Mouse (Mus musculus) layer of hippocampus, adult 2 months (tissue): ENCODE measurements around the gene Best3. TPM values are rescaled to one million over a fixed set of nuclear protein-coding genes. Genes with fewer than 3 reads are reported as not detected.
"Not testable (repeated sequence)": the region's sequence is repeated elsewhere in the genome, so short reads cannot be mapped to it uniquely, and the experiment has no call there.

ENCODE experiments used
- DNase-seq, 2 experiments: peaks; one replicate each; pipeline ENCODE4 v3.0.0; 2022; ENCODE audit warnings: low spot score in 2 of 2
- H3K27ac ChIP-seq: fragments of 200-600 bp; 2 replicates; pipeline ENCODE4 v1.8.1; 2022
- H3K4me3 ChIP-seq: fragments of 200-600 bp; 2 replicates; pipeline ENCODE4 v1.8.1; 2022; ENCODE audit warnings: mild to moderate bottlenecking
- CTCF ChIP-seq: fragments of 200-600 bp; conservative IDR thresholded peaks from 2 replicates; pipeline ENCODE4 v1.8.1; 2022; ENCODE audit warnings: antibody characterized with exemption, mild to moderate bottlenecking, moderate library complexity
- total RNA-seq, 2 experiments: library from RNA; stranded (reverse); gene quantifications; 2 replicates each; pipeline ENCODE4 v1.2.3; 2021

Gene Best3
- total RNA-seq, 2 experiments from 2014 or later = 2.1 to 2.4 TPM

DNA sequence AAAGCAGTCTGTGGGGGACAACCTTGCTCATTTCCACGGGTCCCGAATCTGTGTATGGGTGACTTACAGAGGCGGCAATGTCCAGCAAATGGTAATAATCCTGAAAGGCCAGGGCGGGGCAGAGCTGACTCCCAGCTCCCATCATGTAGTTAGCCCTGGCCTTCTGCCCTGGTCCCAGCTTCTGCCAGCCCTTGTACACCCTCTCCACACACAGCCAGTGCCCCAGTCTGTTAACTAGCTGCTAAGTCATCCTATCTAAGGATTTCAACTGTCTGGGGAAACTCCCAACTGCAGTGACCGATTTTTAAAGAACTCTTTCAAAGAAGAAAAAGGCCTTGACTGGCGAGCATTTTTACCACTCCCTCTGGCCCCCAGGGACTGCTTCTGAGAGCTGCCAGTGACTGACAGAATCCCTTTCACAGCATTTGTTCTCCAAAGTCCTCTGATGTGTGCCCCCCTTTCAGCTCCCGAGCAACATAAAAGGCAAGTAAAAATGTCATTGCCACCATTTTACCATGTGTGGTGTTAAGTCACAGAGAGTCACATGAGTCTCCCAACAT is 32.2 kb downstream of the Best3 start:
- H3K27ac ChIP-seq = no peak overlapping the region
- DNase-seq = no peak
- no peak for TF ChIP-seq CTCF
- no peak overlapping the region for H3K4me3 ChIP-seq

DNA sequence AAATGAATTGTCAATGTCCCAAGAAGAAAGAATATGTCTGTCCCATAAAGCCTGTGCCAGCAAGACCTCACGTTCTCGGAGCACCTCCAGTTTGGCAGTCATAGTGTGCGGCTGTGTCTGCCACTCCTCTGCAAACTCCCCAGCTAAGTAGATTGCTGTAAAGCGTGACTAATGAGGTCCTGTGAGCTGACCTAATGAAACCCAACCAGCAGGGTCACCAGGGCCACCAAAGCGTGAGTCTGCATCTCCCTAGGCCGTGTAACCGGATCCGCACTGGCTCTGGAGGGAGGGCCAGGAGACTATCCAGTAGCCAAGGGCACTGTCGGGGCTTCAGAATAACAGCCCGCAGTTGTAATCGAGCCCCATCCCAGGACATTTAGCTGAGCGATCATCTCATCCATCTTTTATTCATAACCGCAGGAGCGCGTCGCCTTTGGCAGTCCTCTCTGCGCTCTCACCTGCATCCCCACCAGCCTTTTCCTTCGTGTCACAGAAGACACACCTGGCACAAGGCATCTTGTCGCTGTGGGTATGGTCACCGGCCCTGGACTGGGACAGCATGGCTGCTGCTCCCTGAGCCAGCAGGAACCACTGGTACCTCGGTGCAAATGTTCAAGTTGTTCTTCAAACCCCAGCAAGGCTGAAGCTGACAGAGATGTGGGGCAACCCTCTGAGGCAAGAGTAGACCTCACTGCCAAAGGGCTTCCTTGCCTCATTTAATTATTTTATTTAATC is 35.1 kb downstream of the Best3 start:
- TF ChIP-seq CTCF = no peak
- Histone ChIP-seq H3K4me3 (no peak overlapping the region), H3K27ac (no peak overlapping the region)
- no peak for DNase-seq

DNA sequence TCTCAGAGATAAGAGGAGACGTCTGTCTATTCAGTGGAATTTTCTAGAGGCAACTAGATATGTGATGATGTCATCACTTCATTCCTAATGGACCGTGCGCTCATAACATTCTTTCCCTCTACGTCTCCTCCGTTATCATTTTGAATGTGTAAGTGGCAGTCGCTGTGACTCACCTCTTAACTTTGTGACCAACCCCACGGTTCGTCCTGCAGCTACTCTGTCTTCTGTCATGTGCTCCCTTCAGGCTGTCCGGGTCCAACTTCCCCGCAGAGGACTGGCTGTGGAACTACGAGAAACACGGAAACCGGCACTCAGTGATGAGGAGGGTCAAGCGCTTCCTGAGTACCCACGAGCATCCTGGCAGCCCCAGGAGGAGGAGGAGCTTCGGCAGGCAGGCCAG is 37.6 kb downstream of the Best3 start:
- H3K27ac ChIP-seq = no peak overlapping the region
- H3K4me3 ChIP-seq = no peak overlapping the region
- DNase-seq = no peak
- TF ChIP-seq CTCF = no peak

DNA sequence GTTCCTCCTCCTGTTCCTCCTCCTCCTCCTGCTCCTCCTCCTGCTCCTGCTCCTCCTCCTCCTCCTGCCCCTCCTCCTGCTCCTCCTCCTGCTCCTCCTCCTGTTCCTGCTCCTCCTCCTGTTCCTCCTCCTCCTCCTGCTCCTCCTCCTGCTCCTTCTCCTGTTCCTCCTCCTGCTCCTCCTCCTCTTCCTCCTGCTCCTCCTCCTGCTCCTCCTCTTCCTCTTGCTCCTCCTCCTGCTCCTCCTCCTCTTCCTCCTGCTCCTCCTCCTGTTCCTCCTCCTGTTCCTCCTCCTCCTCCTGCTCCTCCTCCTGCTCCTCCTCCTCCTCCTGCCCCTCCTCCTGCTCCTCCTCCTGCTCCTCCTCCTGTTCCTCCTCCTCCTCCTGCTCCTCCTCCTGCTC is 39.7 kb downstream of the Best3 start:
- H3K27ac ChIP-seq, H3K4me3 ChIP-seq, DNase-seq: not testable (repeated sequence)

DNA sequence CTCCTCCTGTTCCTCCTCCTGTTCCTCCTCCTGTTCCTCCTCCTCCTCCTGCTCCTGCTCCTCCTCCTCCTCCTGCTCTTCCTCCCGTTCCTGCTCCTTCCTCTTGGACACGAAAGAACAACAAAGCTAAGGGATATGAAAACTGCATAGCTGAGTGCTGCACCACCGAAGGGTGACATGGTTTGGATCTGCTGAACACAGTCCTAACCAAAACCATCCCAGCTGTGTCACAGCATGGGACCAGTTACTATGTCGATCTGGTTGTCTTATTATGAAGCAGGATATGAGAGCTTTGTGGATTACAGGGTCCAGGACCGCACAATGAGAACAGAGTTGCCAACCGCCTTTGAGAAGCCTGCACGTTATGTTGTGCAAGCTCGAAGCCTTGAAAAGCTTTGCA is 40.1 kb downstream of the Best3 start:
- TF ChIP-seq CTCF = no peak
- no peak overlapping the region for H3K27ac ChIP-seq
- H3K4me3 ChIP-seq = no peak overlapping the region
- DNase-seq = no peak

DNA sequence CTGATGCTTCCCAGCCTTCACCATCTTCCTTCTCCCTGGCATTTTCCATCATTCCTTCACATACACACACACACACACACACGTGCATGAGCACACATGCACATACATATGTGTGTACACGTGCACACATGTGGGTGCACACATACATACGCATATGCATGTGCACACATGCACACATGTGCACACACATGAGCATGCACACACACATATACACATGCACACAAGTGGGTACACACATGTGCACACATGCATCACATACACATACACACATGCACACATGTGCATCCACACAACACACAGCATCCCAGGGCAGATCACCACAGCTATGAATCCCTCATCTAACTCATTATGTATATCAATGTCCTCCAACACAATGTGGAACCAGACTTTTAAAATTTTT is 45.0 kb downstream of the Best3 start:
- no peak overlapping the region for H3K4me3 ChIP-seq
- no peak for DNase-seq
- H3K27ac ChIP-seq = no peak overlapping the region
- no peak for TF ChIP-seq CTCF

DNA sequence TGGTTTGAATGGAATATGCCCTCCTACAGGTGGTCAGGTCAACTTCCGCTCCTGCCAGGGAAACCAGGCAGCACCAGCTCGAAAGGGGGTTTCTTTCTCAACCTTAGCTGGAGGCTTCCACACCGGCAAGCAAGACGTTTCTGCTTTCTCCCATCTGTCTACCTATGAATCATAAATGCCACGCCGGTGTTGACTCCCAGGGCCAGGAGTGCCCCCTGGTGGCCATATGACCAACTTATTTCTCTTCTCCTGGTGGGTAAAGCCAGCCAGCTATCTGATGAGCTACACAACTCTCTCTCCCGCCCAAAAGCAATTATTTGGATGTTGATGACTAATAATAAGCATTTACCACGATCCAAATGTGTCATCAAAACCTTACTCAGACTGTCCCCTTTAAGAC is 47.7 kb downstream of the Best3 start:
- DNase-seq = peak; percentile 76 to 82
- Histone ChIP-seq H3K4me3 (no peak overlapping the region), H3K27ac (no peak overlapping the region)
- TF ChIP-seq CTCF = peak; percentile 89

DNA sequence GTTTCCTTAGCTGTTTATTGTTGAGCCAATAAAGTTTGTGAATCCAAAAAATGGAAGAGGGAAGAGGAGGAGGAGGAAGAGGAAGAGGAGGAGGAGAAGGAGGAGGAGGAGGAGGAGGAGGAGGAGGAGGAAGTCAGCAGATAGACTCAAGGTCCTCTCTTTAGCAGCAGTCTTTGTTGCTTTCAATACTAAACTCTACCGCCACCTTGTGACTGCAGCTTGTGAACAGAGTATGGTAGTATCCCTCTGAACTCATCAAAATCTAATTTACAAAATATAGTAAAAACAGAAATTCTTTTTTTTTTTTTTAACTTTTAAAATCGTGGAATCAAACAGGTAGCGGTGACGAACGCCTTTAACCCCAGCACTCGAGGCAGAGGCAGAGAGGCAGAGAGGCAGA is 54.2 kb downstream of the Best3 start:
- no peak for DNase-seq
- no peak overlapping the region for H3K27ac ChIP-seq
- H3K4me3 ChIP-seq = no peak overlapping the region
- TF ChIP-seq CTCF = peak; percentile 67

DNA sequence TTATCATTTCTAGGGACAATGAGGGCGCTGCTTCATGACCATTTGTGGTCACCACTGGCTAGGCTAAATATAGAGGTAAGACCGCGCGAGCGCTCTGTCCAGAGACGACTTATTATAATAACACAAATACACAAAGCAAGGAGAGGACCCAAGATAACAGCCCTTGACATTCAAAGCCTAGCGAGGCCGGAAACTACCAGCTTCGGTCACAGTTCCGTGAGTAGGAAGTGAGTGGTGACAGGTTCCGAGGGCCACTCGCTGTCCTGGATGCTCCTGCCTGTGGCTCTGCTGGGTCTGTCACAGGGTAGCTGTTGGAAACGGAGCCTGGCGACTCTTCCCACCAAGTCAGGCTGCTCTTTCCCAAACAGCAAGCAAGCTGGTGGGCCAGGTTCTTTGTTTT is 56.2 kb downstream of the Best3 start:
- DNase-seq = no peak
- no peak overlapping the region for H3K27ac ChIP-seq
- H3K4me3 ChIP-seq = no peak overlapping the region
- TF ChIP-seq CTCF = no peak

DNA sequence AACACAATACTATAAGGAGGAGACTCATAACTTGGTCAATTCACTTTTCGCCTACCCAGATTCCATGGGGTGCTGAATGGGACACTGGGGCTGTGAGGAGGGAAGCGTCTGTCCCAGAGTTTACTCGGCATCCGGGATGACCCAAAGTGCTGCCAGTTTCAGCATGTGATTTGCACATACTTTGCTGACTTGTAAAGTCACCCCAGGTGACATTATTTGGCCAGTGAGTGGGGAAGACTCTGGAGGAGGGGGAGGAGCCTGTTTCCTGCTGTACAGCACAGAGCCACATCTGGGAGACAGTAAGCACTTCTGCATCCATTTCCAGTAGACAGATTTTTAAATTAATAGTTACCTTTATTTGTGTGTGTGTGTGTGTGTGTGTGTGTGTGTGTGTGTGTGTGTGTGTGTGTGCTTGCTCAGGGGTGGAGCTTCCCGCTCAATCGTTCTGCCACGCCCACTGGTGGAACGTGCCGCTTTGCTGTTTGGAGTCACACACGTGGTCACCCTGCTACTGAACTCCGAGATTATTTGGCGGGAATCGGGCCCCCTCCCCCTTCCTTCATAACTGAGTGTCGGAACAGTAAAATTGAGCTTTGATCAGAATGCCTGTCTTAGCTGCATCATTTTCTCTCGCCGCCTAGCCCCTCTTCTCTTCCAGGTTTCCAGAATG is 57.5 kb downstream of the Best3 start:
- H3K4me3 ChIP-seq, DNase-seq, H3K27ac ChIP-seq: not testable (repeated sequence)

DNA sequence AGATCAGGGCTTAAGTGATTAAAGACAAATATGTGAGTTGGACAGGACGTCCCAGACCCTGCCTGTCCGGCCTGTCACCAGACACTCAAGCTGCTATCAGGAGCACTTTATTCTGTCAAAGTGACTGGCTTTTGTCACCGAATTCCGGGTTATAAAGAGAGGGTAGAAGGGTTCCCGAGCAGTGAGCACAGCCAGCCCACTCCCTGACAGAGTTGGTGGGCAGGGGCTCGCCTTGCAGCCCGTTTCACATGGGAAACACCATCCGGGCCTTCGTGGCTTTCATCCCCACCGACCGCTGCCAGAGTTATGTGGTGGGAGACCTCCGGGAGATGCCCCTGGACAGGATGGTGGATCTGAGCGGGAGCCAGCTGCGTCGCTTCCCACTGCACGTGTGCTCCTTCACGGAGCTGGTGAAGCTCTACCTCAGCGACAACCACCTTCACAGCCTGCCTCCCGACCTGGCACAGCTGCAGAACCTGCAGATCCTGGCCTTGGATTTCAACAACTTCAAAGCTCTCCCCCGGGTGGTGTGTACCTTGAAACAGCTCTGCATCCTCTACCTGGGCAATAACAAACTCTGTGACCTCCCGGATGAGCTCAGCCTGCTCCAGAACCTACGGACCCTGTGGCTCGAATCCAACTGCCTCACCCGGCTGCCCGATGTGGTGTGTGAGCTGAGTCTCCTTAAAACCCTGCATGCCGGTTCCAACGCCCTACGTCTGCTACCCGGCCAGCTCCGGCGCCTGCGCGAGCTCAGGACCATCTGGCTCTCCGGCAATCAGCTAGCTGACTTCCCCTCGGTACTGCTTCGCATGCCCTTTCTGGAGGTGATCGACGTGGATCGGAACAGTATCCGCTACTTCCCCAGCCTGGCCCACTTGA is 59.3 kb downstream of the Best3 start, which contains the start of gene Lrrc10:
Lrrc10 (plus strand) TSS at position 167 of the 882 bp plus-strand sequence.
- Histone ChIP-seq H3K4me3 (peak within 1 kb of the TSS; percentile 30), H3K27ac (peak within 1 kb of the TSS; percentile 85)
- peak; percentile 50 to 60 for DNase-seq
- no peak for TF ChIP-seq CTCF

DNA sequence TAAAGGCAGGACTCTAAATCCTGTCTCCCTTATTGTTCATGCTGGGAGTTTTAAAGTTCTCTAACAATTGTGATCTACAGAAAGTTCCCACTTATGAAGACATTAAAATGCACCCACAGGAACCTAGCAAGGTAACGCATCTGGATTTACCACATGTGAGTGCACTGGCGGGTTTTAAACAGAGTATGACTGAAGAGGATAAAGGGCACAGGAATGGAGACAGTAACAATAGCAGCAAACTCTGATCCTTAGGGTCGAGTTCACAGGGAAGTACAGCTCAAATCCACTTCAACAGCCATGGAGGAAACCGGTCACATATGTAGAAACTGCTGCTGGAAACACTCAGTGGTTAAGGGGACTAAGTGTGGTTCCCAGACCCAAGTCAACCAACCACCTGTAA is 63.1 kb downstream of the Best3 start:
- Histone ChIP-seq H3K4me3 (no peak overlapping the region), H3K27ac (no peak overlapping the region)
- DNase-seq = no peak
- no peak for TF ChIP-seq CTCF

DNA sequence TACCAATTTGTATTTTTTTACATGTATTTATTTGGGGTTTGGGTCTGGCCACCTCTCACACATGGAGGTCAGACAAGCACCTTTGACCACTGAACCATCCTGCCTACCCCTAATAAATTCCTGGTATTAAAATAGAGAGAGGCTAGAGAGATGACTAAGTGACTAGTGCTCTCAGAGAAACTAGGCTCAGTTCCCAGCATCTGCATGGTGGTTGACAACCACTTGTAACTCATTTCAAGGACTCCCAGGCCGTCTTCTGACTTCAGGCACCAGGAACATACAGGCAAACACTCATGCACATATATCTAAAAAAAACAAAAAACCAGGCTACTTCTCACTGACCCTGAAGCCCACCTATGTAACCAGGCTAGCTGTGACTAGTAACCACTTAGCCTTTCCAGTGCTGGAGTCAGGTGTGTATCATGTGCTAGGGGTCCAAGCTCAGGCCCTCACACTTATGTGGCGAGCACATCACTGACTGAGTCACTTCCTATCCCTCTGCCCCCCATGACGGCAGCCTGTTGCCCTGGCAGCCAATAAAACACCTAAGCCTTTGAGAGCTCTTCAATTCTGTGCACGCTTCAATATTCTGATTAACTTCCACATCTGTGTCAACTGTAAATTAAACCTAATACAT is 64.0 kb downstream of the Best3 start:
- DNase-seq = no peak
- no peak overlapping the region for H3K4me3 ChIP-seq
- H3K27ac ChIP-seq = no peak overlapping the region
- no peak for TF ChIP-seq CTCF
